Mouse (Mus musculus): ENCODE data around the gene Nelfb. TPM values are rescaled to one million over a fixed set of nuclear protein-coding genes. Genes with fewer than 3 reads are reported as not detected.

Gene Nelfb
- polyA plus RNA-seq, 1 experiment from 2014 or later = 79.1 TPM

Other genes with a start within 250 kb of the Nelfb start
- 16.8 and 17.4 TPM in 2 replicates for gene Dph7, start 249.1 kb downstream of the Nelfb start, polyA plus RNA-seq (2015; fragmentation: Nextera tagmentation; extraction: Ambion mirVana)
- 125 and 150 TPM in 2 replicates for gene Mrpl41, start 236.4 kb downstream of the Nelfb start, polyA plus RNA-seq (2015; fragmentation: Nextera tagmentation; extraction: Ambion mirVana)
- gene Pnpla7, start 235.5 kb downstream of the Nelfb start, polyA plus RNA-seq (2015; fragmentation: Nextera tagmentation; extraction: Ambion mirVana) = 12.5 and 13.2 TPM in 2 replicates
- 59.3 and 62.9 TPM in 2 replicates for gene Nsmf, start 157.1 kb downstream of the Nelfb start, polyA plus RNA-seq (2015; fragmentation: Nextera tagmentation; extraction: Ambion mirVana)
- gene Entpd8, start 131.2 kb downstream of the Nelfb start, polyA plus RNA-seq (2015; fragmentation: Nextera tagmentation; extraction: Ambion mirVana) = 0.30 TPM in 1 of 2 replicates, not detected in the other
- gene Noxa1, start 116.3 kb downstream of the Nelfb start, polyA plus RNA-seq (2015; fragmentation: Nextera tagmentation; extraction: Ambion mirVana) = 0.19 TPM in 1 of 2 replicates, not detected in the other
- gene Nrarp, start 30.7 kb downstream of the Nelfb start, polyA plus RNA-seq (2015; fragmentation: Nextera tagmentation; extraction: Ambion mirVana) = 16.2 and 18.1 TPM in 2 replicates
- gene Tor4a, start 14.6 kb downstream of the Nelfb start, polyA plus RNA-seq (2015; fragmentation: Nextera tagmentation; extraction: Ambion mirVana) = 8.5 and 10.0 TPM in 2 replicates
- gene Stpg3, start 3.1 kb upstream of the Nelfb start, polyA plus RNA-seq (2015; fragmentation: Nextera tagmentation; extraction: Ambion mirVana) = not detected in 2 replicates
- 1.1 TPM in 1 of 2 replicates, not detected in the other for gene Fam166a, start 7.3 kb upstream of the Nelfb start, polyA plus RNA-seq (2015; fragmentation: Nextera tagmentation; extraction: Ambion mirVana)
- 474 and 482 TPM in 2 replicates for gene Tubb4b, start 13.2 kb upstream of the Nelfb start, polyA plus RNA-seq (2015; fragmentation: Nextera tagmentation; extraction: Ambion mirVana)
- not detected in 2 replicates for gene Slc34a3, start 22.9 kb upstream of the Nelfb start, polyA plus RNA-seq (2015; fragmentation: Nextera tagmentation; extraction: Ambion mirVana)
- gene Rnf224, start 25.3 kb upstream of the Nelfb start, polyA plus RNA-seq (2015; fragmentation: Nextera tagmentation; extraction: Ambion mirVana) = not detected in 2 replicates
- 3.7 and 5.2 TPM in 2 replicates for gene Rnf208, start 30.8 kb upstream of the Nelfb start, polyA plus RNA-seq (2015; fragmentation: Nextera tagmentation; extraction: Ambion mirVana)
- gene Cysrt1, start 31.0 kb upstream of the Nelfb start, polyA plus RNA-seq (2015; fragmentation: Nextera tagmentation; extraction: Ambion mirVana) = 0.17 TPM in 1 of 2 replicates, not detected in the other
- gene AL732309.1, start 35.4 kb upstream of the Nelfb start, polyA plus RNA-seq (2015; fragmentation: Nextera tagmentation; extraction: Ambion mirVana) = 2.2 and 3.1 TPM in 2 replicates
- gene Tmem203, start 44.0 kb upstream of the Nelfb start, polyA plus RNA-seq (2015; fragmentation: Nextera tagmentation; extraction: Ambion mirVana) = 15.1 and 16.4 TPM in 2 replicates
- gene Tprn, start 51.1 kb upstream of the Nelfb start, polyA plus RNA-seq (2015; fragmentation: Nextera tagmentation; extraction: Ambion mirVana) = 4.3 and 5.9 TPM in 2 replicates
- gene Ssna1, start 60.9 kb upstream of the Nelfb start, polyA plus RNA-seq (2015; fragmentation: Nextera tagmentation; extraction: Ambion mirVana) = 154 and 157 TPM in 2 replicates
- 80.5 and 86.6 TPM in 2 replicates for gene Anapc2, start 61.0 kb upstream of the Nelfb start, polyA plus RNA-seq (2015; fragmentation: Nextera tagmentation; extraction: Ambion mirVana)
- gene Tmem210, start 76.7 kb upstream of the Nelfb start, polyA plus RNA-seq (2015; fragmentation: Nextera tagmentation; extraction: Ambion mirVana) = not detected in 2 replicates
- gene Lrrc26, start 78.4 kb upstream of the Nelfb start, polyA plus RNA-seq (2015; fragmentation: Nextera tagmentation; extraction: Ambion mirVana) = 0.89 and 1.2 TPM in 2 replicates
- gene Grin1, start 107.7 kb upstream of the Nelfb start, polyA plus RNA-seq (2015; fragmentation: Nextera tagmentation; extraction: Ambion mirVana) = 0.14 TPM in 1 of 2 replicates, not detected in the other
- gene Man1b1, start 120.8 kb upstream of the Nelfb start, polyA plus RNA-seq (2015; fragmentation: Nextera tagmentation; extraction: Ambion mirVana) = 24.7 and 28.4 TPM in 2 replicates
- 10.3 and 10.6 TPM in 2 replicates for gene Dpp7, start 144.9 kb upstream of the Nelfb start, polyA plus RNA-seq (2015; fragmentation: Nextera tagmentation; extraction: Ambion mirVana)
- 18.8 and 19.3 TPM in 2 replicates for gene Uap1l1, start 154.2 kb upstream of the Nelfb start, polyA plus RNA-seq (2015; fragmentation: Nextera tagmentation; extraction: Ambion mirVana)
- 21.1 and 22.5 TPM in 2 replicates for gene Sapcd2, start 160.8 kb upstream of the Nelfb start, polyA plus RNA-seq (2015; fragmentation: Nextera tagmentation; extraction: Ambion mirVana)
- 3.4 and 4.0 TPM in 2 replicates for gene Entpd2, start 184.4 kb upstream of the Nelfb start, polyA plus RNA-seq (2015; fragmentation: Nextera tagmentation; extraction: Ambion mirVana)
- 30.8 TPM in 2 replicates for gene Npdc1, start 187.9 kb upstream of the Nelfb start, polyA plus RNA-seq (2015; fragmentation: Nextera tagmentation; extraction: Ambion mirVana)
- 0.35 and 0.46 TPM in 2 replicates for gene Fut7, start 211.8 kb upstream of the Nelfb start, polyA plus RNA-seq (2015; fragmentation: Nextera tagmentation; extraction: Ambion mirVana)
- 5.4 and 5.8 TPM in 2 replicates for gene Abca2, start 217.2 kb upstream of the Nelfb start, polyA plus RNA-seq (2015; fragmentation: Nextera tagmentation; extraction: Ambion mirVana)
- 8.0 and 17.9 TPM in 2 replicates for gene Clic3, start 245.3 kb upstream of the Nelfb start, polyA plus RNA-seq (2015; fragmentation: Nextera tagmentation; extraction: Ambion mirVana)
- 37.6 and 40.4 TPM in 2 replicates for gene Paxx, start 249.6 kb upstream of the Nelfb start, polyA plus RNA-seq (2015; fragmentation: Nextera tagmentation; extraction: Ambion mirVana)